Mouse (Mus musculus) bone marrow, adult 2 months (tissue): ENCODE results near the gene Gm30191.

Experiments
- CTCF ChIP-seq: fragments of 200-500 bp; IDR thresholded peaks from 2 replicates; pipeline ENCODE4 v1.5.1; 2011; ENCODE audit warnings: low read length, control low read depth; ENCODE audit not compliant: control insufficient read depth, insufficient read depth
- POLR2A ChIP-seq: fragments of 200-500 bp; IDR thresholded peaks from 2 replicates; pipeline ENCODE4 v1.6.1; 2011; ENCODE audit warnings: low read depth, mild to moderate bottlenecking, control low read depth, low read length, borderline replicate concordance; ENCODE audit not compliant: control insufficient read depth

DNA sequence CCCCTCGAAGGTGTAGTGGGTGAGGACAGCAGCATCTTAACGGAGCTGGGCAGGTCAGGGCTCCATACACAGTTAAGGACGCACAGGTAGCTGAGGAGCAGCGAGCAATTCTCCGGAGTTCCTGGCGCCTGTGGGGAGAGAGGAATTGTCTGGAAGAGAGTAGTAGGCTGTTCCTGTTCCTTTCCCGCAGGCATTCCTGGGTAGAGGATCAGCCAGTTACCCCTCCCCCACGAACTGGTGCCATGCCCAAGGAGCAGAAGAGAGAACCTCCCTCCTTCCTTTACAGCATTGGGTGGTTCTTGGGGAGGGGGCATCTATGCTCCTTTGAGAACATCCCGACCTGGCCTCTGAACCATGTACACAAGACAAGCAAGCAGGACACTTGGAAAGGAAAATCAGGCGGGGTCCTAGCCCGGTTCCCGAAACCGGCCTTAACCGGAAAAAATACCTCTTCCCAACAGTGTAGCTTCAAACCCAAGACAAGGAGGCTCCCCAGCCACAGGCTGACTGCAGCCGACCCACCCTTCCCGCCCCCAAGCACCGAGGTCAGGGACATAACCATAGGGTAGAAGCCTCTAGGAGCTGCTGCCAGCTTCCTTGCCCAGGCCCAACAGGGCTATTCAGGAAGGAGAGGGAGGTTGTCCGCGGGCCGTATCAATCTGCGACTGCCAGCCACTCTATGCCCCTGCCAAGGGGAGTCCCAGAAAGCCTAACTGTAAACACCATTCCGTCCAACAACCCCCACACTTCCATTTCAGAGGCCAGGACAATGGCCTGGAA is 5.6 kb downstream of the Gm30191 start:
- TF ChIP-seq POLR2A (no peak), CTCF (no peak)
